Mouse (Mus musculus): ENCODE results near the gene Tmem169. TPM values are rescaled to one million over a fixed set of nuclear protein-coding genes. Genes with fewer than 3 reads are reported as not detected.

The Tmem169 gene
- polyA plus RNA-seq, 1 experiment = 0.22 TPM

- no peaks in the 10 kb centered on the region for H3K79me2 ChIP-seq (ENCODE audit: control insufficient read depth, insufficient read depth)
- no peak overlapping the region for H3K4me3 ChIP-seq (ENCODE audit: insufficient read depth, poor library complexity, severe bottlenecking)
- no peaks in the 10 kb centered on the region for H3K79me3 ChIP-seq (ENCODE audit: low read depth)
- H3K36me3 ChIP-seq (ENCODE audit: control insufficient read depth, insufficient read depth) = peaks cover 34% of the 10 kb centered on the region
- no peaks in the 10 kb centered on the region for H3K27me3 ChIP-seq (ENCODE audit: control insufficient read depth, insufficient read depth, insufficient read length)
- no peak for TF ChIP-seq MYOD1 (IDR thresholded peaks at IDR 0.05; ENCODE audit: control insufficient read depth, insufficient read length, low read depth)
- TF ChIP-seq FOSL1 (IDR thresholded peaks at IDR 0.05; ENCODE audit: insufficient read depth, low read length, poor library complexity, severe bottlenecking) = no peak
- no peak for TF ChIP-seq MAX (IDR thresholded peaks at IDR 0.05)
- TF ChIP-seq USF1 (IDR thresholded peaks at IDR 0.05; ENCODE audit: low read depth) = no peak
- TF ChIP-seq CEBPB (IDR thresholded peaks at IDR 0.05; ENCODE audit: low read depth) = no peak
- no peak for TF ChIP-seq MYOG (IDR thresholded peaks at IDR 0.05; ENCODE audit: control insufficient read depth, extremely low read depth, insufficient read length)
- TF ChIP-seq CTCF (IDR thresholded peaks at IDR 0.05; ENCODE audit: control insufficient read depth, insufficient read depth, insufficient read length) = no peak
- H3ac ChIP-seq (ENCODE audit: control insufficient read depth, insufficient read length, low read depth) = no peak overlapping the region
These were observed 39.1 kb downstream of the Tmem169 start for GRCm38 (mm10) chr1:72323248-72323647.

DNA sequence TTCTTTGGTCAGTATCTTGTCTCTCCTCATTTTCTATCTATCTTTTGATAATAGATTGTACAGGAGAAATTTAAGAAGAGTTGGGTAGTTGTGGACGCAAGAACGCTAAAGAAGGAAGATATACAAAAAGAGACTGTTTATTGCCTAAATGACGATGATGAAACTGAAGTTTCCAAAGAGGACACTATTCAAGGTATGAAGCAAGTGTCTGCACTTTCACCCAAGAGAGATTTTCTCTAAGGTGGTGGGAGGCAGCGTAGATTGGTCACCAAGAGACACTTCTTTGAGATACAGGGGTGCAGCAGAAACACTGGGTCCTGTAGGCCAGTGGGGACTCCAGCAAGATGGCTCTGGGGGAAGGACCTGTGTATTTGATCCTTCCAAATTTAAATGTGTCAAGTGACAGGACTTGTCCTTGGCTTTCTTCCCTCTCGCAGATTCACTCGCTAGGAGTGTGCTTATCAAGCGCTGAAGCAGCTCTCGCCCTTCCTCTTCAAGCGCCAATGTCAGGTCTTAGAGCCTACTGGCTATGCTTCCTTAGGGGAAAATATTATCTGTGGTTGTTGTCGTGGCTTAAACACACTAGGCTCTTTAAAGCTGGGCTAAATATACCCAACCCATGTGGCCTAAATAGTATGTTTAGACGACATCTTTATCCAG, 42.1 kb downstream of the Tmem169 start:
- no peak overlapping the region for H3K4me3 ChIP-seq (ENCODE audit: insufficient read depth, poor library complexity, severe bottlenecking)
- TF ChIP-seq CEBPB (IDR thresholded peaks at IDR 0.05; ENCODE audit: low read depth) (no peak), USF1 (IDR thresholded peaks at IDR 0.05; ENCODE audit: low read depth) (no peak), MYOG (IDR thresholded peaks at IDR 0.05; ENCODE audit: control insufficient read depth, extremely low read depth, insufficient read length) (no peak), MYOD1 (IDR thresholded peaks at IDR 0.05; ENCODE audit: control insufficient read depth, insufficient read length, low read depth) (no peak)
- H3K36me3 ChIP-seq (ENCODE audit: control insufficient read depth, insufficient read depth) = peaks cover 52% of the 10 kb centered on the region

DNA sequence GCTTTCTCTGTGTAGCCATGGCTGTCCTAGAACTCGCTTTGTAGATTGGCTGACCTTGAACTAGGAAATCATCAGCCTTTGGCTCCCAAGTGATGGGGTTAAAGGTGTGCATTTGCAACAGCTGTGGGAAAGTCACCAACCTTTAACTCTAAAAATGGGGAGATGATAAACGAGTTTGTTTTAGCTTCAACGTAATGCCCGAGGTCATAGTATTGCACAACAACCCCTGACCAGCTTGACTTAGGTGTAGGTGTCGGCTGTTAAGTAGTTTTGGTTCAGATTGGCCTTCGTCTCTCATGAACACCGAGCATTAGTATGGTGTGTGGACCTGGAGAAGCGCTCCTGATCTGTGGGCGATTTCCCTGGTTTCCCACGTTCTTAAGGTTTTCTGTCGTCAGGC, 50.6 kb downstream of the Tmem169 start:
- no peak for TF ChIP-seq MAX (IDR thresholded peaks at IDR 0.05)
- no peak for TF ChIP-seq CTCF (IDR thresholded peaks at IDR 0.05; ENCODE audit: control insufficient read depth, insufficient read depth, insufficient read length)
- TF ChIP-seq FOSL1 (IDR thresholded peaks at IDR 0.05; ENCODE audit: insufficient read depth, low read length, poor library complexity, severe bottlenecking) = no peak
- TF ChIP-seq MYOD1 (IDR thresholded peaks at IDR 0.05; ENCODE audit: control insufficient read depth, insufficient read length, low read depth) = no peak
- TF ChIP-seq CEBPB (IDR thresholded peaks at IDR 0.05; ENCODE audit: low read depth) = no peak
- no peaks in the 10 kb centered on the region for H3K79me2 ChIP-seq (ENCODE audit: control insufficient read depth, insufficient read depth)
- no peak overlapping the region for H3K4me3 ChIP-seq (ENCODE audit: insufficient read depth, poor library complexity, severe bottlenecking)
- no peaks in the 10 kb centered on the region for H3K27me3 ChIP-seq (ENCODE audit: control insufficient read depth, insufficient read depth, insufficient read length)
- H3ac ChIP-seq (ENCODE audit: control insufficient read depth, insufficient read length, low read depth) = no peak overlapping the region
- H3K36me3 ChIP-seq (ENCODE audit: control insufficient read depth, insufficient read depth) = peaks cover 37% of the 10 kb centered on the region
- H3K79me3 ChIP-seq (ENCODE audit: low read depth) = no peaks in the 10 kb centered on the region

More for the DNA sequence above, 42.1 kb downstream of the Tmem169 start:
- no peak overlapping the region for H3ac ChIP-seq (ENCODE audit: control insufficient read depth, insufficient read length, low read depth)
- H3K79me2 ChIP-seq (ENCODE audit: control insufficient read depth, insufficient read depth) = no peaks in the 10 kb centered on the region
- no peaks in the 10 kb centered on the region for H3K79me3 ChIP-seq (ENCODE audit: low read depth)
- H3K27me3 ChIP-seq (ENCODE audit: control insufficient read depth, insufficient read depth, insufficient read length) = no peaks in the 10 kb centered on the region

- no peak overlapping the region for H3ac ChIP-seq (ENCODE audit: control insufficient read depth, insufficient read length, low read depth)
- TF ChIP-seq USF1 (IDR thresholded peaks at IDR 0.05; ENCODE audit: low read depth) = no peak
- no peak for TF ChIP-seq MAX (IDR thresholded peaks at IDR 0.05)
- TF ChIP-seq MYOG (IDR thresholded peaks at IDR 0.05; ENCODE audit: control insufficient read depth, extremely low read depth, insufficient read length) = no peak
- TF ChIP-seq CEBPB (IDR thresholded peaks at IDR 0.05; ENCODE audit: low read depth) = no peak
- no peak for TF ChIP-seq CTCF (IDR thresholded peaks at IDR 0.05; ENCODE audit: control insufficient read depth, insufficient read depth, insufficient read length)
- no peak for TF ChIP-seq FOSL1 (IDR thresholded peaks at IDR 0.05; ENCODE audit: insufficient read depth, low read length, poor library complexity, severe bottlenecking)
- no peak for TF ChIP-seq MYOD1 (IDR thresholded peaks at IDR 0.05; ENCODE audit: control insufficient read depth, insufficient read length, low read depth)
- peaks cover 31% of the 10 kb centered on the region for H3K36me3 ChIP-seq (ENCODE audit: control insufficient read depth, insufficient read depth)
- no peaks in the 10 kb centered on the region for H3K79me2 ChIP-seq (ENCODE audit: control insufficient read depth, insufficient read depth)
- no peaks in the 10 kb centered on the region for H3K79me3 ChIP-seq (ENCODE audit: low read depth)
- no peak overlapping the region for H3K4me3 ChIP-seq (ENCODE audit: insufficient read depth, poor library complexity, severe bottlenecking)
- no peaks in the 10 kb centered on the region for H3K27me3 ChIP-seq (ENCODE audit: control insufficient read depth, insufficient read depth, insufficient read length)
These were observed 52.6 kb downstream of the Tmem169 start for GRCm38 (mm10) chr1:72336780-72337179.

DNA sequence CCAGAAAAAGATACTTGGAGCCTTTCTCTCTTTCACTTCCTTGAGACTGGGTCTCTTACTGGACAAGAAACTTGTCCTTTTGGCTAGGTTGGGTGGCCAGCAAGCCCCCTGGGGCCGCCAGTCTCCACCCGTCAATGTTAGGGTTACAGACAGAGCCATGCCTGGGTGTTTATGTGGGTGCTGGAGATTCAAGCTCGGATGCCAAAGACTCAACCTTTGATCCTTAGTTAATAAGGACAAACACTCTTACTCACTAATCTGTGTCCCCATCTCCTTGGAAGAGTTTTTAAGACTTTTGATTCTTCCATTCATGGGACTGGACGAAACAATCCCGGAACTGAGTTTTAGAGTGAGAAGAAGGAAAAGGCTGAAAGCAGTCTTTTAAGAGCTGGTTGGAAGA, 54.2 kb downstream of the Tmem169 start:
- TF ChIP-seq USF1 (IDR thresholded peaks at IDR 0.05; ENCODE audit: low read depth) (no peak), CEBPB (IDR thresholded peaks at IDR 0.05; ENCODE audit: low read depth) (no peak), MYOD1 (IDR thresholded peaks at IDR 0.05; ENCODE audit: control insufficient read depth, insufficient read length, low read depth) (no peak), FOSL1 (IDR thresholded peaks at IDR 0.05; ENCODE audit: insufficient read depth, low read length, poor library complexity, severe bottlenecking) (no peak)
- H3ac ChIP-seq (ENCODE audit: control insufficient read depth, insufficient read length, low read depth) = no peak overlapping the region
- H3K36me3 ChIP-seq (ENCODE audit: control insufficient read depth, insufficient read depth) = peaks cover 33% of the 10 kb centered on the region
- no peaks in the 10 kb centered on the region for H3K79me3 ChIP-seq (ENCODE audit: low read depth)
- no peaks in the 10 kb centered on the region for H3K79me2 ChIP-seq (ENCODE audit: control insufficient read depth, insufficient read depth)
- no peak overlapping the region for H3K4me3 ChIP-seq (ENCODE audit: insufficient read depth, poor library complexity, severe bottlenecking)
- no peaks in the 10 kb centered on the region for H3K27me3 ChIP-seq (ENCODE audit: control insufficient read depth, insufficient read depth, insufficient read length)

DNA sequence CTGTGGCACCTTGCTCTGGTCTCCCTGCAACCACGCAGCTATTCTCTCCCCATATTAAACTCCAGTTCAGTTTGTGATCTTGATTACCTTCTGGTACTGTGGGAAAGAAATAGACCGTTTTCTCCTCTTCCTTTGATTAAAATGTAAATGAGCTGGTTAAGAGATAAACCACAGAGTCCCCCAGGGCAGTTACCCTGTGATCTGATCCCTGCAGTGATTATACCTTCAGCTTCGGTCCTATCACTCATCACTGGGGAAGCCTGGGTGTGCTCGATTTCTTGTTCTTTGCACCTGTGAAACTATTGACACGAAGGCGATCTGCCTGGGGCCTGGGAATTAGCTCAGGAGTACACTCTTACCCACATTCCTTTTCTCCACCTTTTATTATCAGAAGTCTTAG, 63.7 kb downstream of the Tmem169 start:
- no peak for TF ChIP-seq CEBPB (IDR thresholded peaks at IDR 0.05; ENCODE audit: low read depth)
- no peak for TF ChIP-seq CTCF (IDR thresholded peaks at IDR 0.05; ENCODE audit: control insufficient read depth, insufficient read depth, insufficient read length)
- no peak for TF ChIP-seq MYOG (IDR thresholded peaks at IDR 0.05; ENCODE audit: control insufficient read depth, extremely low read depth, insufficient read length)
- TF ChIP-seq MAX (IDR thresholded peaks at IDR 0.05) = no peak
- no peak for TF ChIP-seq USF1 (IDR thresholded peaks at IDR 0.05; ENCODE audit: low read depth)
- TF ChIP-seq FOSL1 (IDR thresholded peaks at IDR 0.05; ENCODE audit: insufficient read depth, low read length, poor library complexity, severe bottlenecking) = no peak
- TF ChIP-seq MYOD1 (IDR thresholded peaks at IDR 0.05; ENCODE audit: control insufficient read depth, insufficient read length, low read depth) = no peak
- Histone ChIP-seq H3K27me3 (ENCODE audit: control insufficient read depth, insufficient read depth, insufficient read length) (no peaks in the 10 kb centered on the region), H3ac (ENCODE audit: control insufficient read depth, insufficient read length, low read depth) (no peak overlapping the region), H3K4me3 (ENCODE audit: insufficient read depth, poor library complexity, severe bottlenecking) (no peak overlapping the region), H3K79me3 (ENCODE audit: low read depth) (no peaks in the 10 kb centered on the region), H3K36me3 (ENCODE audit: control insufficient read depth, insufficient read depth) (peaks cover 27% of the 10 kb centered on the region), H3K79me2 (ENCODE audit: control insufficient read depth, insufficient read depth) (no peaks in the 10 kb centered on the region)

Other genes with a start within 250 kb of the Tmem169 start
- gene Mreg, start 72.1 kb upstream of the Tmem169 start, polyA plus RNA-seq (2012; fragmentation: generic; extraction: Trizol) = 1.6 TPM
- gene Pecr, start 55 bp upstream of the Tmem169 start, polyA plus RNA-seq (2012; fragmentation: generic; extraction: Trizol) = 16.8 TPM
- gene Xrcc5, start 23.1 kb downstream of the Tmem169 start, polyA plus RNA-seq (2012; fragmentation: generic; extraction: Trizol) = 25.0 TPM

Data from C2C12 (cell line).